Comparison of ENCODE assay signal across 8 mouse cellular contexts in the genomic region with DNA sequence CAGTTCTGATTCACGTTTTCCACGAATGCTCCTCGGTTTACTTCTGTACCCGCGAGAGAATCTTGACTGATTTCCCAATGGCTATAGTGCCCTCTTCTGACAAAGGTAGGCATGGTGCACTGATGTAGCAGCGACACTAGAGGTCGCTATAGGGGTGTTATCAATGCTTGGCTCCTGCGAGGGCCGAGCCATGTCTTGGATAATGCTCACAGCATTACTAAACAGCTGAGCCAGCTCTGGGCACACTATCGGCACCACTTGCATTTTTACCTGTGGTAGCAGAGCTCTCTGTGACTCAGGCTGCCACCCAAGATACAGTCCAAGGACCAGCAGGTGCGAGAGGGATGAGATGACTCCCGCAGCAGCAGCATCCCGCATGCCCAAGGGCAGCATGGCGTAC. TPM values are rescaled to one million over a fixed set of nuclear protein-coding genes. Genes with fewer than 3 reads are reported as not detected.
DNase-seq lines count a peak whose midpoint lies in the region; ATAC-seq and TF ChIP-seq lines count a peak whose summit lies in the region.

No protein-coding gene starts in this region.

- H3K9me3 ChIP-seq in intestine, embryonic 16.5 days (ENCODE audit: control insufficient read depth, low read length) = no peaks in the 10 kb centered on the region
- no peaks in the 10 kb centered on the region for H3K9me3 ChIP-seq in limb, embryonic 14.5 days (ENCODE audit: control insufficient read depth, low read length)
- H3K9me3 ChIP-seq in midbrain, embryonic 16.5 days (replicated peaks; ENCODE audit: control insufficient read depth, low read length, poor library complexity, severe bottlenecking) = no peaks in the 10 kb centered on the region

- WGBS in intestine, embryonic 16.5 days = 17% methylated on average over 14 of the region's 14 CpGs
- 14% methylated on average over 14 of the region's 14 CpGs for WGBS in limb, embryonic 14.5 days
- WGBS in midbrain, embryonic 16.5 days = 16% methylated on average over 14 of the region's 14 CpGs

- H3K36me3 ChIP-seq in intestine, embryonic 16.5 days (ENCODE audit: control insufficient read depth, insufficient read depth, low read length) = no peaks in the 10 kb centered on the region
- H3K36me3 ChIP-seq in limb, embryonic 14.5 days (ENCODE audit: control insufficient read depth, insufficient read depth, low read length) = peaks cover 17% of the 10 kb centered on the region; the same call in 1 of the 2 replicates
- H3K36me3 ChIP-seq in midbrain, embryonic 16.5 days (ENCODE audit: control insufficient read depth, insufficient read depth, low read length) = no peaks in the 10 kb centered on the region

- H3K27ac ChIP-seq in intestine, embryonic 16.5 days (ENCODE audit: low read length) = no peak overlapping the region
- H3K27ac ChIP-seq in limb, embryonic 14.5 days (replicated peaks; ENCODE audit: low read depth, low read length) = no peak overlapping the region
- H3K27ac ChIP-seq in midbrain, embryonic 16.5 days (ENCODE audit: low read length) = no peak overlapping the region

- no peak overlapping the region for H3K9ac ChIP-seq in intestine, embryonic 16.5 days (ENCODE audit: low read depth, low read length)
- no peak overlapping the region for H3K9ac ChIP-seq in limb, embryonic 14.5 days (ENCODE audit: low read depth, low read length, severe bottlenecking)
- H3K9ac ChIP-seq in midbrain, embryonic 16.5 days (ENCODE audit: low read depth, low read length) = peak overlapping the region; percentile 39

- H3K4me2 ChIP-seq in intestine, embryonic 16.5 days (ENCODE audit: low read depth, low read length) = peak overlapping the region; percentile 42
- peak overlapping the region; percentile 44 for H3K4me2 ChIP-seq in limb, embryonic 14.5 days (replicated peaks; ENCODE audit: low read depth, low read length, severe bottlenecking)
- H3K4me2 ChIP-seq in midbrain, embryonic 16.5 days (ENCODE audit: low read length) = peak overlapping the region; percentile 50

- ATAC-seq in intestine, embryonic 16.5 days = peak; percentile 70
- peak; percentile 59; the same call in 1 of the 2 replicates for ATAC-seq in limb, embryonic 14.5 days (ENCODE audit: low FRiP score, low read depth)
- peak; percentile 82 for ATAC-seq in midbrain, embryonic 16.5 days

- no peak for TF ChIP-seq POLR2A in limb, embryonic 14.5 days (IDR thresholded peaks at IDR 0.05; ENCODE audit: borderline replicate concordance, extremely low read depth, insufficient read depth, insufficient read length)

- no peaks in the 10 kb centered on the region for H3K27me3 ChIP-seq in intestine, embryonic 16.5 days (replicated peaks; ENCODE audit: control insufficient read depth, insufficient read depth, low read length)
- peaks cover 5% of the 10 kb centered on the region; the same call in 1 of the 2 replicates for H3K27me3 ChIP-seq in limb, embryonic 14.5 days (ENCODE audit: control insufficient read depth, insufficient read depth, low read length)
- peaks cover 41% of the 10 kb centered on the region for H3K27me3 ChIP-seq in midbrain, embryonic 16.5 days (ENCODE audit: control insufficient read depth, insufficient read depth, low read depth, low read length)

- H3K4me1 ChIP-seq in intestine, embryonic 16.5 days (ENCODE audit: control insufficient read depth, insufficient read depth, low read length) = peaks cover 25% of the 10 kb centered on the region
- H3K4me1 ChIP-seq in limb, embryonic 14.5 days (ENCODE audit: control insufficient read depth, insufficient read depth, low read length) = peaks cover 19% of the 10 kb centered on the region
- peaks cover 5% of the 10 kb centered on the region; the same call in 1 of the 2 replicates for H3K4me1 ChIP-seq in midbrain, embryonic 16.5 days (ENCODE audit: control insufficient read depth, insufficient read depth, low read length)

- DNase-seq in urinary bladder, postnatal 14 days (ENCODE audit: low spot score) = peak; percentile 63
- no peak for DNase-seq in urinary bladder, postnatal 10 days (ENCODE audit: low spot score)
- DNase-seq in cerebellum, postnatal 36 days = peak; percentile 52 to 59
- peak; percentile 31 to 55 for DNase-seq in gastrocnemius, postnatal 4 days (ENCODE audit: low spot score in 2 of 2)
- peak; percentile 90 for DNase-seq in limb, embryonic 14.5 days (ENCODE audit: low spot score)
- DNase-seq in telencephalon, adult 2 months (ENCODE audit: low read depth, low spot score) = peak; percentile 50

- H3K4me3 ChIP-seq in intestine, embryonic 16.5 days (ENCODE audit: low read length) = no peak overlapping the region; the same call in 1 of the 2 replicates
- H3K4me3 ChIP-seq in limb, embryonic 14.5 days (replicated peaks; ENCODE audit: low read length) = peak overlapping the region; percentile 15; the same call in 1 of the 2 replicates
- peak overlapping the region; percentile 21; the same call in 1 of the 2 replicates for H3K4me3 ChIP-seq in midbrain, embryonic 16.5 days (ENCODE audit: low read depth, low read length)

RNA-seq across cellular contexts. Expression of gene Adcy4, which starts 2.6 kb away (rescaled TPM):
- total RNA-seq in gastrocnemius, postnatal 4 days (2021) = 10 to 100 TPM in 1 of 2 experiments, 1 to 10 TPM in 1; 9.2 to 11.3 TPM
- polyA plus RNA-seq in intestine, embryonic 16.5 days (2015; fragmentation: Nextera tagmentation; extraction: Ambion mirVana) = 6.5 and 6.6 TPM in 2 replicates
- polyA plus RNA-seq in limb, embryonic 14.5 days (2012; rRNA removed) = 32.4 and 35.0 TPM in 2 replicates
- 16.8 and 17.8 TPM in 2 replicates for polyA plus RNA-seq in limb, embryonic 14.5 days (2014; fragmentation: Nextera tagmentation; extraction: Ambion mirVana)
- 4.0 and 5.0 TPM in 2 replicates for polyA plus RNA-seq in midbrain, embryonic 16.5 days (2015; fragmentation: Nextera tagmentation; extraction: Ambion mirVana)

RNA-seq across cellular contexts. Expression of gene Ripk3, which starts 7.4 kb away (rescaled TPM):
- 10 to 100 TPM in 1 of 2 experiments, 1 to 10 TPM in 1; 9.4 to 10.7 TPM for total RNA-seq in gastrocnemius, postnatal 4 days (2021)
- polyA plus RNA-seq in intestine, embryonic 16.5 days (2015; fragmentation: Nextera tagmentation; extraction: Ambion mirVana) = 51.2 and 55.8 TPM in 2 replicates
- polyA plus RNA-seq in limb, embryonic 14.5 days (2012; rRNA removed) = 35.9 and 41.4 TPM in 2 replicates
- 30.5 and 37.6 TPM in 2 replicates for polyA plus RNA-seq in limb, embryonic 14.5 days (2014; fragmentation: Nextera tagmentation; extraction: Ambion mirVana)
- 1.6 and 1.7 TPM in 2 replicates for polyA plus RNA-seq in midbrain, embryonic 16.5 days (2015; fragmentation: Nextera tagmentation; extraction: Ambion mirVana)

RNA-seq across cellular contexts. Expression of gene Ltb4r1, which starts 15.5 kb away (rescaled TPM):
- under 1 TPM; 0.49 to 0.64 TPM for total RNA-seq in gastrocnemius, postnatal 4 days (2021)
- 1.0 and 1.1 TPM in 2 replicates for polyA plus RNA-seq in intestine, embryonic 16.5 days (2015; fragmentation: Nextera tagmentation; extraction: Ambion mirVana)
- 1.1 and 1.2 TPM in 2 replicates for polyA plus RNA-seq in limb, embryonic 14.5 days (2012; rRNA removed)
- 0.33 and 0.78 TPM in 2 replicates for polyA plus RNA-seq in limb, embryonic 14.5 days (2014; fragmentation: Nextera tagmentation; extraction: Ambion mirVana)
- polyA plus RNA-seq in midbrain, embryonic 16.5 days (2015; fragmentation: Nextera tagmentation; extraction: Ambion mirVana) = 0.50 and 0.60 TPM in 2 replicates

RNA-seq across cellular contexts. Expression of gene Ltb4r2, which starts 20.1 kb away (rescaled TPM):
- under 1 TPM; 0.13 to 0.20 TPM for total RNA-seq in gastrocnemius, postnatal 4 days (2021)
- 0.35 and 0.82 TPM in 2 replicates for polyA plus RNA-seq in intestine, embryonic 16.5 days (2015; fragmentation: Nextera tagmentation; extraction: Ambion mirVana)
- polyA plus RNA-seq in limb, embryonic 14.5 days (2012; rRNA removed) = 0.44 and 0.65 TPM in 2 replicates
- polyA plus RNA-seq in limb, embryonic 14.5 days (2014; fragmentation: Nextera tagmentation; extraction: Ambion mirVana) = 0.61 and 0.74 TPM in 2 replicates
- 0.51 and 0.59 TPM in 2 replicates for polyA plus RNA-seq in midbrain, embryonic 16.5 days (2015; fragmentation: Nextera tagmentation; extraction: Ambion mirVana)

RNA-seq across cellular contexts. Expression of gene Cideb, which starts 23.1 kb away (rescaled TPM):
- under 1 TPM in 1 of 2 experiments, not detected in 1; 0.36 TPM for total RNA-seq in gastrocnemius, postnatal 4 days (2021)
- polyA plus RNA-seq in intestine, embryonic 16.5 days (2015; fragmentation: Nextera tagmentation; extraction: Ambion mirVana) = 118 and 152 TPM in 2 replicates
- 2.1 and 2.6 TPM in 2 replicates for polyA plus RNA-seq in limb, embryonic 14.5 days (2012; rRNA removed)
- polyA plus RNA-seq in limb, embryonic 14.5 days (2014; fragmentation: Nextera tagmentation; extraction: Ambion mirVana) = 0.41 and 0.46 TPM in 2 replicates
- polyA plus RNA-seq in midbrain, embryonic 16.5 days (2015; fragmentation: Nextera tagmentation; extraction: Ambion mirVana) = 0.21 and 0.26 TPM in 2 replicates

Comparison
In these comparisons a context has a peak if more than half of its experiments do, and no peak if none do; other contexts are left out.
1. RNA of gene Ripk3, which starts 7.4 kb away (polyA plus RNA-seq): 51.2 to 55.8 TPM in intestine, embryonic 16.5 days and 30.5 to 41.4 TPM in limb, embryonic 14.5 days; 1.6 to 1.7 TPM in midbrain, embryonic 16.5 days; every median in the first group is over 10 times any median in the second.
2. Peak in every context shown above with its lines, with median percentiles within 50 percentile points of each other: ATAC-seq and H3K4me2 ChIP-seq.